Mouse (Mus musculus) liver, postnatal 0 days (tissue): ENCODE measurements around the gene Sipa1l1. TPM values are rescaled to one million over a fixed set of nuclear protein-coding genes. Genes with fewer than 3 reads are reported as not detected.

ENCODE experiments used
- ATAC-seq: fragments of 200-750 bp; cut with Nextera tagmentation; 2 replicates; pipeline ENCODE4 v1.8.0; 2017; ENCODE audit warnings: mild to moderate bottlenecking, moderate library complexity
- DNase-seq: peaks from one replicate; pipeline ENCODE4 v3.0.0-alpha.2; 2016
- H3K27ac ChIP-seq: fragments of 300-500 bp; sonication (generic); 2 replicates; pipeline ENCODE4 v1.5.1; 2014; ENCODE audit warnings: antibody characterized with exemption, moderate library complexity, mild to moderate bottlenecking, low read depth
- H3K27me3 ChIP-seq: fragments of 300-500 bp; sonication (generic); 2 replicates; pipeline ENCODE4 v1.6.1; 2014; ENCODE audit warnings: low read length, control low read depth, mixed read lengths; ENCODE audit not compliant: insufficient read depth
- H3K36me3 ChIP-seq: fragments of 300-500 bp; sonication (generic); replicated peaks from 2 replicates; pipeline ENCODE4 v1.6.1; 2014; ENCODE audit warnings: mild to moderate bottlenecking, control low read depth, low read length, moderate library complexity, mixed read lengths; ENCODE audit not compliant: insufficient read depth
- H3K4me1 ChIP-seq: fragments of 300-500 bp; sonication (generic); 2 replicates; pipeline ENCODE4 v1.6.1; 2014; ENCODE audit warnings: antibody characterized with exemption, mild to moderate bottlenecking, control low read depth; ENCODE audit not compliant: insufficient read depth
- H3K4me2 ChIP-seq: fragments of 300-500 bp; sonication (generic); 2 replicates; pipeline ENCODE4 v1.6.1; 2014; ENCODE audit warnings: low read depth, mild to moderate bottlenecking, low read length, moderate library complexity, mixed read lengths
- H3K4me3 ChIP-seq: fragments of 300-500 bp; sonication (generic); 2 replicates; pipeline ENCODE4 v1.5.1; 2014; ENCODE audit warnings: low read depth, low read length
- H3K9ac ChIP-seq: fragments of 300-500 bp; sonication (generic); replicated peaks from 2 replicates; pipeline ENCODE4 v1.6.1; 2014; ENCODE audit warnings: mild to moderate bottlenecking, moderate library complexity
- H3K9me3 ChIP-seq: fragments of 300-500 bp; sonication (generic); 2 replicates; pipeline ENCODE4 v1.6.1; 2016; ENCODE audit warnings: mild to moderate bottlenecking, control low read depth, low read length, mixed read lengths
- CTCF ChIP-seq: sonication (generic); IDR thresholded peaks from 2 replicates; pipeline ENCODE4 v1.5.1; 2016; ENCODE audit warnings: antibody characterized with exemption, low read depth
- EP300 ChIP-seq: IDR thresholded peaks from 2 replicates; pipeline ENCODE4 v1.6.1; 2016; ENCODE audit warnings: antibody characterized with exemption, low read depth, mild to moderate bottlenecking
- WGBS: fragments of 180-500 bp; shearing (Covaris S2); extraction: QIAGEN DNeasy Blood & Tissue Kit; methylation state at CpG from one replicate; pipeline ENCODE4 v1.1.7; 2014; ENCODE audit not compliant: insufficient replicate concordance; 5-methylcytosine and 5-hydroxymethylcytosine counted together
- polyA plus RNA-seq: library from polyadenylated mRNA; unstranded; fragments of >200 nt; fragmentation: Nextera tagmentation; extraction: Ambion mirVana; gene quantifications from 2 replicates; pipeline ENCODE4 v1.2.1, GENCODE M21; 2015

The Sipa1l1 gene
- polyA plus RNA-seq, 1 experiment from 2014 or later: 3.2 TPM

DNA sequence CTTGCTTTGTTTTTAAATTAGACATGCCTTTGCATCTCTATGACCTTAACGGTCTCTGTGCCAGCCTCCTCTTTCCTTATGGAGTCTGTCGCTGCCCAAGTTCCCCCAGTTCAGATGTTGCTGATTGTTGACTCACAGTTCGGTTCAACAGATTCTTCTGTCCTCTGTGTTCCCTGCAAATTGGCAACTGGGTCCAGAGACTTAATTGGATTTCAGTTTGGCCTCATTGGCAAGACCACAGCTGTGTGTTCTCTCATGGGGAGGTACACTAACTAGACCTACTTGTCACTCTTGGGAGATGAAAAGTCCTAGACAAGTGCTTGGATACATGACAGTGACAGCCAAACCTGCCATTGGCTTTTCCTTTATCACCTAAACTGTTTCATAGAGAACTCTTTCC is 25.7 kb upstream of the Sipa1l1 start:
- Histone ChIP-seq H3K4me1 (no peaks in the 10 kb centered on the region; the same call in 1 of the 2 replicates), H3K9ac (no peak overlapping the region), H3K27ac (no peak overlapping the region), H3K36me3 (no peaks in the 10 kb centered on the region), H3K27me3 (no peaks in the 10 kb centered on the region), H3K9me3 (no peaks in the 10 kb centered on the region), H3K4me2 (no peak overlapping the region), H3K4me3 (no peak overlapping the region)
- DNase-seq: no peak
- WGBS: 73% methylated on average over 3 of the region's 3 CpGs
- TF ChIP-seq CTCF: no peak
- no peak for TF ChIP-seq EP300
- ATAC-seq: no peak

DNA sequence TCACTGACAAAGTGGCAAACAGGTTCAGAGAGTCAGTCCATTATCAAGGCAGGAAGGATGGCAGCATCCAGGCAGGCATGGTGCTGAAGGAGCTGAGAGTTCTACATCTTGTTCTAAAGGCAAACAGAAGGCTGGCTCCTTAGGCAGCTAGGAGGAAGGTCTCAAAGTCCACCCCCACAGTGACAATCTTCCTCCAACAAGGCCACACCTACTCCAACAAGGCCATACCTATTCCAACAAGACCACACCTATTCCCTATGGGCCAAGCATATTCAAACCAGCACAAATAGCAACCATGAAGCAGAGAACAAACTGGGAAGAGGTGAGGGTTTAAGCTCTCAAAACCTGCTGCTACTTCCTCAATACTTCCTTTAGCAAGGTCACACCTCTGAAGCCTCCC is 23.9 kb upstream of the Sipa1l1 start:
- DNase-seq (no peak), ATAC-seq (no peak)
- Histone ChIP-seq H3K27me3 (no peaks in the 10 kb centered on the region), H3K9me3 (no peaks in the 10 kb centered on the region), H3K4me1 (no peaks in the 10 kb centered on the region; the same call in 1 of the 2 replicates), H3K4me2 (no peak overlapping the region), H3K27ac (no peak overlapping the region), H3K4me3 (no peak overlapping the region), H3K36me3 (no peaks in the 10 kb centered on the region), H3K9ac (no peak overlapping the region)
- TF ChIP-seq EP300 (no peak), CTCF (no peak)

DNA sequence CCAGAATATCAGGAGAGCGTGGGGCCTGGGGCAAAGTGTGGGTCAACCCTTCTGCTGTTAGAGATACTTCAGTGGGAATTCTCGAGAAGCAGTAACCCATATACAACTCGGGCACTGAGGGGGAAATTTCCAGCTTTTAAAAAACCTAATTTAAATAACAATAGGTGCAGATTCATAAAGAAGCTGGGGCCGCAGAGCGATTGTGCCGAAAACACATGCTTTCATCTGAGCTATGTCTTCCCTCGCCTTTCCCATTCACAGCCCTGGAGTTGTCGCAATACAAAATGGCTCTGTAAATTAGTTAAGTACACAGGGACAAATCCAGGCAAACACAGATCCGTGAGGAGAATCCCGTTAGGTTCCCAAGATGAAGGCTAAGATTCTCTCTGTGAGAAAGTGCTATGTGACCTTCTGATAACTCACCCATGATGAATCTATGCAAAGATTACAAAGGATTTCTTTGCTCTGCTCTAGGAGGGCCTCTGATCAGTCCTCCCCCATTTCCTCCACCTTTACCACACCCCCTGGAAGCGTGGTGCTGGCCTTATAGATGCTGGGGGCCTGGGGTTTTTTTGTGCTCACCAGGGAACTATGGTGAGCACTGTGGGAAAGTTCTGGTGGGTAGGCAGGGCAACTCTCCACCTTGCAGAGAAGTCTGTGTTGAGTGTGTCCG is 22.0 kb upstream of the Sipa1l1 start:
- no peaks in the 10 kb centered on the region for H3K9me3 ChIP-seq
- no peaks in the 10 kb centered on the region for H3K27me3 ChIP-seq
- no peak overlapping the region for H3K4me2 ChIP-seq
- H3K27ac ChIP-seq: no peak overlapping the region
- H3K36me3 ChIP-seq: no peaks in the 10 kb centered on the region
- WGBS: 72% methylated on average over 12 of the region's 12 CpGs
- TF ChIP-seq EP300: no peak
- no peak for TF ChIP-seq CTCF
- ATAC-seq (no peak), DNase-seq (no peak)
- H3K4me1 ChIP-seq: no peaks in the 10 kb centered on the region; the same call in 1 of the 2 replicates
- no peak overlapping the region for H3K4me3 ChIP-seq
- H3K9ac ChIP-seq: no peak overlapping the region

DNA sequence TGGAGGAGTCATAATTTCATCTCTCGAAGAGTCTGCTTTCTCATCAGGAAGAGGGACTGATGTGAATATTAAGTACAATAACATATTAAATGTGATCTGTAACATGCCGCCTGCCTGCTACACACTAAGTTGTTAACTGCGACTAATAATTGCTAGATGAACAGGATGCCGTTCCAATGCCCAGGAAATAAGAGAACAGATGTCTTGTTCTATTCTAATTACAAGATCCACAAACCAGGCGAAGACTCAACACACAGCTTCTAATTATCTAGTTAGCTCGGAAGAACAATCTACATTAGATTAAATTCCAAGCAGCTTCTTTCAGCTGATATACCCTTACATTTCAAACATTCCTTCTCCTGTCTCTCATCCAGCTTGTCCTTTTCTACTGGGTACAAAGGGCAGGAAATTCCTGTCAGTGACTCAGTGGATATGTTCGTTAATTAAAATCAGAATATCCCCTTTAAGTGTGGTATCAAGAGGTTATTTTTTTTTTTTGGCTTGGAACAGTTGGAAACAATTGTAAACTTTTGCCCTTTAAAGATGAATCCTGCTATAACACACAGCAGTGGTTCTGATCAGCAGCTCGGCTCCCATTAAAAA is 20.7 kb upstream of the Sipa1l1 start:
- Histone ChIP-seq H3K27me3 (no peaks in the 10 kb centered on the region), H3K4me1 (no peaks in the 10 kb centered on the region; the same call in 1 of the 2 replicates), H3K9me3 (no peaks in the 10 kb centered on the region), H3K4me2 (no peak overlapping the region), H3K36me3 (no peaks in the 10 kb centered on the region), H3K4me3 (no peak overlapping the region), H3K27ac (no peak overlapping the region), H3K9ac (no peak overlapping the region)
- ATAC-seq: no peak
- no peak for DNase-seq
- TF ChIP-seq EP300 (no peak), CTCF (no peak)
- 68% methylated on average over 8 of the region's 8 CpGs for WGBS

DNA sequence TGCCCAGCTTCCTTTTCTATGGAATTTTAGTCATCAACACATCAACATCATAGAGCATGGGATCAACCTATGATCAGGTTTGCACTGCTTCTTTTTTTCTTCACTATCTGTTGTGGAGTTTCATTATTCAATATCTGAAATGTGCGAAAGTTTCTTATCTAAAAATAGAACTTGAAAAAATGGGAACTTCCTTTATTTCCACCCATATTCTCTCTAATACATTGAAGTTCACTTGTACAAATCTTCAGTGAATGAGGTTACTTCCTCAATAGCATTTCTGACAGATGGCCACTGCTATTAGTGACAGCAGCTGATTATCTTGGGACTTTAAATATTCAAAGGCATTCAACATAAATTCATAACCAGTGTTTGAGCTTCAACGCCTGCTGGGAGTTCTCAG is 18.1 kb upstream of the Sipa1l1 start:
- TF ChIP-seq EP300 (no peak), CTCF (no peak)
- no peak overlapping the region for H3K4me3 ChIP-seq
- DNase-seq: no peak

DNA sequence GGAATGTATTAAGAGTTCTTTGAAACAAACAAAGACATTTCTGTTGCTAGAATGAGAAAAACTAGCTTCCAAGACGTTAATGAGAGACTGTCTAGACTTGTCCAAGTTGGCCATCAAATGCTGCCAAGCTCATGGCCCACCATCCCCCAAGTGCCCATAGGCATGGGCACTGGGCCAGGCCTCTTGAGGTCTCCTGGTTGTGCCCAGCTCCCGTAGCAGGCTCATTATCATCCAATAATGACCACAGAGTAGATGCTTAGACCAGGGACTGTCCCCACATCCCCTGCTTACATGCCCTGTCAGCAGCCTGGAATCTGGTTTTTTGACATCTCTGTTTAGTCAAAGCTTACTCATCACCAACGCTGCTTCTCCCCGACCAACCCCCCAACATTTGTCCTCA is 14.6 kb upstream of the Sipa1l1 start:
- WGBS: 75% methylated on average over 4 of the region's 4 CpGs

More for the DNA sequence above, 18.1 kb upstream of the Sipa1l1 start:
- Histone ChIP-seq H3K4me2 (no peak overlapping the region), H3K9ac (no peak overlapping the region), H3K36me3 (no peaks in the 10 kb centered on the region), H3K27ac (no peak overlapping the region), H3K27me3 (no peaks in the 10 kb centered on the region), H3K9me3 (no peaks in the 10 kb centered on the region), H3K4me1 (no peaks in the 10 kb centered on the region; the same call in 1 of the 2 replicates)
- 42% methylated on average over 2 of the region's 2 CpGs for WGBS
- no peak for ATAC-seq

More for the DNA sequence above, 14.6 kb upstream of the Sipa1l1 start:
- H3K4me2 ChIP-seq: no peak overlapping the region
- no peak overlapping the region for H3K27ac ChIP-seq
- H3K9ac ChIP-seq: no peak overlapping the region
- H3K4me1 ChIP-seq: no peaks in the 10 kb centered on the region
- no peak for ATAC-seq
- H3K27me3 ChIP-seq: no peaks in the 10 kb centered on the region
- TF ChIP-seq EP300: no peak
- no peak for TF ChIP-seq CTCF
- H3K36me3 ChIP-seq: no peaks in the 10 kb centered on the region
- H3K4me3 ChIP-seq: no peak overlapping the region
- no peak for DNase-seq
- no peaks in the 10 kb centered on the region for H3K9me3 ChIP-seq
